Mouse (Mus musculus): ENCODE measurements around the gene Tnik. TPM values are rescaled to one million over a fixed set of nuclear protein-coding genes. Genes with fewer than 3 reads are reported as not detected.
A peak's percentile ranks its signal among the peaks of the same experiment; 100 is the strongest.

Gene Tnik
- total and polyA plus RNA-seq, 2 experiments from 2014 or later: 58.2 to 118 TPM

GRCm38 (mm10) chr3:28585750-28586465 is 322.9 kb downstream of the Tnik start:
- Histone ChIP-seq H3K4me2 (ENCODE audit: low read depth, low read length, poor library complexity, severe bottlenecking) (no peak overlapping the region), H3K4me1 (ENCODE audit: insufficient read depth, low read length) (no peaks in the 10 kb centered on the region), H3K4me3 (ENCODE audit: low read depth, low read length) (no peak overlapping the region), H3K27ac (ENCODE audit: low read depth, low read length) (no peak overlapping the region), H3K9ac (replicated peaks; ENCODE audit: low read length, poor library complexity, severe bottlenecking) (no peak overlapping the region), H3K27me3 (ENCODE audit: insufficient read depth, low read length) (no peaks in the 10 kb centered on the region), H3K36me3 (ENCODE audit: insufficient read depth, low read length) (peaks cover 23% of the 10 kb centered on the region), H3K9me3 (ENCODE audit: low read length) (no peaks in the 10 kb centered on the region)
- ATAC-seq (ENCODE audit: low FRiP score) (no peak), DNase-seq (ENCODE audit: low spot score) (no peak)
- no peak for TF ChIP-seq CTCF (IDR thresholded peaks at IDR 0.05)
- 87% methylated on average over 9 of the region's 9 CpGs for WGBS

DNA sequence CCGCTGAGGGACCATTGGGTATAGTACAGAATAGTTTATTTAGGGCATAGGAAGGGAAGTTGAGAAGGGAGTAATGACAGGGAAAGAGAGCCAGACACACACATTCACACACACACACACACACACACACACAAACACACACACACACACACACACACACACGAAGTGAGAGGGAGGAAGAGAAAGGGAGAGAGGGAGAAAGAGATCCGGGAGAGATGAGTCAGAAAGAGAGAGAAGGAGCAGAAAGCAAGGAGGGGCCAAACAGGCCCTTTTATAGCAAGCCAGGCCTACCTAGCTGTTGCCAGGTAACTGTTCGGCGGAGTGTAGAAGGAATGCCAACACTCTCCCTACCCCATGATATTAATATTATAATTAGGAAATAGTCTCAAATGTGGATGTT is 324.8 kb downstream of the Tnik start:
- Histone ChIP-seq H3K27ac (ENCODE audit: low read depth, low read length) (no peak overlapping the region), H3K4me2 (ENCODE audit: low read depth, low read length, poor library complexity, severe bottlenecking) (no peak overlapping the region), H3K9me3 (ENCODE audit: low read length) (no peaks in the 10 kb centered on the region), H3K4me1 (ENCODE audit: insufficient read depth, low read length) (no peaks in the 10 kb centered on the region), H3K9ac (replicated peaks; ENCODE audit: low read length, poor library complexity, severe bottlenecking) (no peak overlapping the region), H3K36me3 (ENCODE audit: insufficient read depth, low read length) (peaks cover 18% of the 10 kb centered on the region), H3K27me3 (ENCODE audit: insufficient read depth, low read length) (no peaks in the 10 kb centered on the region), H3K4me3 (ENCODE audit: low read depth, low read length) (no peak overlapping the region)
- 76% methylated on average over 5 of the region's 5 CpGs for WGBS
- TF ChIP-seq CTCF (IDR thresholded peaks at IDR 0.05): no peak
- no peak for ATAC-seq (ENCODE audit: low FRiP score)
- DNase-seq (ENCODE audit: low spot score): no peak

DNA sequence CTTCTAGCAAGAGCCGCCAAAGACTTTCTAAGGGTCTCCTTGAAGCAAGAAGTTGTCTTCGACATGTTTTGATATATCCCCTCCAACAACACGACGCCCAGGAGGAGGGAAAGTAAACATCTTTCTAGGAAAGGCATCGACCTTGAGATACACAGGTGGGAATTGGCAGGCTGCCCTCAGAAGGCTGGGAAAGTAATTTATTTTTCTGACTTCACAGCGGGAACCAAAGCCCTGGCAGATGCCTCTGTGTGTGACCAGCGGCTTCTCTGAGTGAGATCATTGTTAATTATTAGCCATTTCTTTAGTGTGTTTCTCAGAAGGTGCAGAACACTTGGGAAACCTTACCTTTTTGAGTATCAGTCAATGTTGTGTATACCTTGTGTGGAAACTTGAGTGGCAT is 328.3 kb downstream of the Tnik start:
- H3K4me2 ChIP-seq (ENCODE audit: low read depth, low read length, poor library complexity, severe bottlenecking): no peak overlapping the region
- H3K9me3 ChIP-seq (ENCODE audit: low read length): no peaks in the 10 kb centered on the region
- no peaks in the 10 kb centered on the region for H3K27me3 ChIP-seq (ENCODE audit: insufficient read depth, low read length)
- TF ChIP-seq CTCF (IDR thresholded peaks at IDR 0.05): no peak
- ATAC-seq (ENCODE audit: low FRiP score) (no peak), DNase-seq (ENCODE audit: low spot score) (peak; percentile 55)
- no peak overlapping the region for H3K9ac ChIP-seq (replicated peaks; ENCODE audit: low read length, poor library complexity, severe bottlenecking)
- H3K27ac ChIP-seq (ENCODE audit: low read depth, low read length): no peak overlapping the region
- no peaks in the 10 kb centered on the region for H3K4me1 ChIP-seq (ENCODE audit: insufficient read depth, low read length)
- no peak overlapping the region for H3K4me3 ChIP-seq (ENCODE audit: low read depth, low read length)
- WGBS: 76% methylated on average over 7 of the region's 7 CpGs
- H3K36me3 ChIP-seq (ENCODE audit: insufficient read depth, low read length): peaks cover 27% of the 10 kb centered on the region

DNA sequence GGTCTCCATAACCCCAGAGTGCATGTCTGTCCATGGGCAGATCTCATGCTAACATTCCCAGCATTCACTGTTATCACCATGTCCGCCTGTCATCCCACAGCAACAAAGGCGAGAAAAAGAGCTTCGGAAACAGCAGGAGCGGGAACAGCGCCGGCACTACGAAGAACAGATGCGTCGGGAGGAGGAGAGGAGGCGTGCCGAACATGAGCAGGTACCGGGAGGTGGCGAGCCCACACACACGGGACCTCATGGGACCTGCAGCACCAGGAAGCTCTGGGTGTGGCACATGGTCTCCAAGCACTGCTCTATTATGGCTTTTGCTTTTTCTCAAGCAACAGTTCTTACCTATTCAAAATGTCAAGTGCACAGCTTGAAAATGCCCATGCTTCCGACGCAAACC is 330.9 kb downstream of the Tnik start:
- no peak for DNase-seq (ENCODE audit: low spot score)
- no peaks in the 10 kb centered on the region for H3K27me3 ChIP-seq (ENCODE audit: insufficient read depth, low read length)
- no peak for ATAC-seq (ENCODE audit: low FRiP score)
- H3K9me3 ChIP-seq (ENCODE audit: low read length): no peaks in the 10 kb centered on the region
- H3K9ac ChIP-seq (replicated peaks; ENCODE audit: low read length, poor library complexity, severe bottlenecking): no peak overlapping the region
- no peak overlapping the region for H3K4me2 ChIP-seq (ENCODE audit: low read depth, low read length, poor library complexity, severe bottlenecking)
- H3K27ac ChIP-seq (ENCODE audit: low read depth, low read length): no peak overlapping the region
- peaks cover 44% of the 10 kb centered on the region for H3K36me3 ChIP-seq (ENCODE audit: insufficient read depth, low read length)
- no peaks in the 10 kb centered on the region for H3K4me1 ChIP-seq (ENCODE audit: insufficient read depth, low read length)
- WGBS: 94% methylated on average over 16 of the region's 16 CpGs
- no peak overlapping the region for H3K4me3 ChIP-seq (ENCODE audit: low read depth, low read length)
- no peak for TF ChIP-seq CTCF (IDR thresholded peaks at IDR 0.05)

- TF ChIP-seq CTCF (IDR thresholded peaks at IDR 0.05): no peak
- peak; percentile 44 for DNase-seq (ENCODE audit: low spot score)
- peaks cover 38% of the 10 kb centered on the region for H3K36me3 ChIP-seq (ENCODE audit: insufficient read depth, low read length)
- no peaks in the 10 kb centered on the region for H3K4me1 ChIP-seq (ENCODE audit: insufficient read depth, low read length)
- no peak overlapping the region for H3K4me3 ChIP-seq (ENCODE audit: low read depth, low read length)
- H3K4me2 ChIP-seq (ENCODE audit: low read depth, low read length, poor library complexity, severe bottlenecking): no peak overlapping the region
- no peaks in the 10 kb centered on the region for H3K9me3 ChIP-seq (ENCODE audit: low read length)
- no peaks in the 10 kb centered on the region for H3K27me3 ChIP-seq (ENCODE audit: insufficient read depth, low read length)
- ATAC-seq (ENCODE audit: low FRiP score): no peak
- no peak overlapping the region for H3K27ac ChIP-seq (ENCODE audit: low read depth, low read length)
- WGBS: 85% methylated on average over 2 of the region's 2 CpGs
- H3K9ac ChIP-seq (replicated peaks; ENCODE audit: low read length, poor library complexity, severe bottlenecking): no peak overlapping the region
These were observed 336.5 kb downstream of the Tnik start for GRCm38 (mm10) chr3:28599476-28599875.

DNA sequence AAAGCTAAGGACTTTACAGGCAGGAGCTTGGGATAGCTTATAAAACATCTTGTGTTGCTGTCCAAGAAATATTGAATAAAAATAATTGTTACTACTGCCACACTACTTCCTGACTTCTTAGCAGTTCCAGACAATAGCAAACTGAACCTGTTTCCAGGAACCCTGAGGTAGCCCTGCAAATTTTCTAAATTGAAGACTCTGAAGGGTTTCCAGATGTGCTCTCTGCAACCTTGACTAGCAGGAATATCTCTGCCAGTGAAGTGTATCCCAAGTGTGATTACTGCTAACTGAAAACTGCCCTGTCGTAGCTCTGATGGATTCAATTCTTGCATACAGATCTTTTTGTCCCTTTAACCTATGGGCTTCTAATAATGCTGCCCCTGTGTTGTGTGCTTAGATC is 343.7 kb downstream of the Tnik start:
- no peak overlapping the region for H3K4me2 ChIP-seq (ENCODE audit: low read depth, low read length, poor library complexity, severe bottlenecking)
- H3K9me3 ChIP-seq (ENCODE audit: low read length): no peaks in the 10 kb centered on the region
- ATAC-seq (ENCODE audit: low FRiP score): no peak
- no peaks in the 10 kb centered on the region for H3K27me3 ChIP-seq (ENCODE audit: insufficient read depth, low read length)
- TF ChIP-seq CTCF (IDR thresholded peaks at IDR 0.05): no peak
- H3K27ac ChIP-seq (ENCODE audit: low read depth, low read length): no peak overlapping the region
- no peaks in the 10 kb centered on the region for H3K4me1 ChIP-seq (ENCODE audit: insufficient read depth, low read length)
- DNase-seq (ENCODE audit: low spot score): no peak
- H3K36me3 ChIP-seq (ENCODE audit: insufficient read depth, low read length): peaks cover 22% of the 10 kb centered on the region
- H3K9ac ChIP-seq (replicated peaks; ENCODE audit: low read length, poor library complexity, severe bottlenecking): no peak overlapping the region
- WGBS: 69% methylated on average over 1 of the region's 1 CpGs
- H3K4me3 ChIP-seq (ENCODE audit: low read depth, low read length): no peak overlapping the region
